Mouse (Mus musculus) hematopoietic stem cell, adult 5-6 weeks (primary cell): Measurements from ENCODE around the gene Cfap73. TPM values are rescaled to one million over a fixed set of nuclear protein-coding genes. Genes with fewer than 3 reads are reported as not detected.

Experiments used
- total RNA-seq: library from RNA; stranded (forward); fragments of 172-1452, 232-1000 nt; gene quantifications from 2 replicates; pipeline ENCODE4 v1.2.3, GENCODE M21; 2017

Cfap73 gene
- total RNA-seq, 1 experiment from 2014 or later, result not detected

Other genes starting within 250 kb of the Cfap73 start
- gene Lhx5, start 202.5 kb downstream of the Cfap73 start, total RNA-seq, result not detected in 2 replicates
- gene Sdsl, start 161.4 kb downstream of the Cfap73 start, total RNA-seq, result 9.1 and 26.1 TPM in 2 replicates
- gene Sds, start 157.7 kb downstream of the Cfap73 start, total RNA-seq, result not detected in 2 replicates
- gene Plbd2, start 130.6 kb downstream of the Cfap73 start, total RNA-seq, result 7.4 and 7.9 TPM in 2 replicates
- gene Slc8b1, start 123.1 kb downstream of the Cfap73 start, total RNA-seq, result 8.4 and 13.2 TPM in 2 replicates
- 7.3 and 9.8 TPM in 2 replicates for gene Tpcn1, start 45.6 kb downstream of the Cfap73 start, total RNA-seq
- gene Iqcd, start 45.2 kb downstream of the Cfap73 start, total RNA-seq, result not detected in 2 replicates
- 1.8 TPM in 2 replicates for gene Rita1, start 21.6 kb downstream of the Cfap73 start, total RNA-seq
- 46.9 and 52.5 TPM in 2 replicates for gene Ddx54, start 21.5 kb downstream of the Cfap73 start, total RNA-seq
- 2.9 and 3.4 TPM in 2 replicates for gene Rasal1, start 14.6 kb upstream of the Cfap73 start, total RNA-seq
- gene Dtx1, start 77.7 kb upstream of the Cfap73 start, total RNA-seq, result not detected in 2 replicates
- gene Oas2, start 115.6 kb upstream of the Cfap73 start, total RNA-seq, result 3.7 and 6.8 TPM in 2 replicates
- gene Oas3, start 143.4 kb upstream of the Cfap73 start, total RNA-seq, result 8.6 and 13.6 TPM in 2 replicates
- gene Oas1e, start 161.3 kb upstream of the Cfap73 start, total RNA-seq, result 0.19 and 0.30 TPM in 2 replicates
- 2.0 and 10.4 TPM in 2 replicates for gene Oas1c, start 178.3 kb upstream of the Cfap73 start, total RNA-seq
- not detected in 2 replicates for gene Oas1f, start 213.1 kb upstream of the Cfap73 start, total RNA-seq
- not detected in 2 replicates for gene Oas1h, start 227.2 kb upstream of the Cfap73 start, total RNA-seq